Mouse (Mus musculus) limb, embryonic 15.5 days (tissue): Measurements from ENCODE around the gene Elfn2. TPM values are rescaled to one million over a fixed set of nuclear protein-coding genes. Genes with fewer than 3 reads are reported as not detected.

Experiments used
- ATAC-seq: fragments of 200-750 bp; cut with Nextera tagmentation; 2 replicates; pipeline ENCODE4 v1.8.0; 2017; ENCODE audit warnings: low read depth, moderate TSS enrichment; ENCODE audit not compliant: insufficient number of reproducible peaks, low FRiP score, low TSS enrichment
- H3K27ac ChIP-seq: fragments of 300-500 bp; sonication (generic); 2 replicates; pipeline ENCODE4 v1.5.1; 2015; ENCODE audit warnings: moderate library complexity, mild to moderate bottlenecking, inconsistent platforms
- H3K27me3 ChIP-seq: fragments of 300-500 bp; sonication (generic); 2 replicates; pipeline ENCODE4 v1.6.1; 2015; ENCODE audit warnings: inconsistent platforms
- H3K36me3 ChIP-seq: fragments of 300-500 bp; sonication (generic); 2 replicates; pipeline ENCODE4 v1.6.1; 2015; ENCODE audit warnings: inconsistent platforms
- H3K4me1 ChIP-seq: fragments of 300-500 bp; sonication (generic); 2 replicates; pipeline ENCODE4 v1.6.1; 2015; ENCODE audit warnings: inconsistent platforms
- H3K4me2 ChIP-seq: fragments of 300-500 bp; sonication (generic); 2 replicates; pipeline ENCODE4 v1.6.1; 2015; ENCODE audit warnings: mild to moderate bottlenecking, inconsistent platforms
- H3K4me3 ChIP-seq: fragments of 300-500 bp; sonication (generic); 2 replicates; pipeline ENCODE4 v1.5.1; 2015; ENCODE audit warnings: mild to moderate bottlenecking, inconsistent platforms
- H3K9ac ChIP-seq: fragments of 300-500 bp; sonication (generic); 2 replicates; pipeline ENCODE4 v1.6.1; 2015; ENCODE audit warnings: inconsistent platforms
- H3K9me3 ChIP-seq: fragments of 300-500 bp; sonication (generic); 2 replicates; pipeline ENCODE4 v1.6.1; 2016; ENCODE audit warnings: inconsistent platforms
- WGBS: fragments of 180-500 bp; shearing (Covaris S2); methylation state at CpG from one replicate; pipeline ENCODE4 v1.1.7; 2015; 5-methylcytosine and 5-hydroxymethylcytosine counted together
- polyA plus RNA-seq: library from polyadenylated mRNA; unstranded; fragments of >200 nt; fragmentation: Nextera tagmentation; extraction: Ambion mirVana; gene quantifications from 2 replicates; pipeline ENCODE4 v1.2.1, GENCODE M21; 2015

Elfn2 gene
- 0.05 and 0.22 TPM in 2 replicates for polyA plus RNA-seq

DNA sequence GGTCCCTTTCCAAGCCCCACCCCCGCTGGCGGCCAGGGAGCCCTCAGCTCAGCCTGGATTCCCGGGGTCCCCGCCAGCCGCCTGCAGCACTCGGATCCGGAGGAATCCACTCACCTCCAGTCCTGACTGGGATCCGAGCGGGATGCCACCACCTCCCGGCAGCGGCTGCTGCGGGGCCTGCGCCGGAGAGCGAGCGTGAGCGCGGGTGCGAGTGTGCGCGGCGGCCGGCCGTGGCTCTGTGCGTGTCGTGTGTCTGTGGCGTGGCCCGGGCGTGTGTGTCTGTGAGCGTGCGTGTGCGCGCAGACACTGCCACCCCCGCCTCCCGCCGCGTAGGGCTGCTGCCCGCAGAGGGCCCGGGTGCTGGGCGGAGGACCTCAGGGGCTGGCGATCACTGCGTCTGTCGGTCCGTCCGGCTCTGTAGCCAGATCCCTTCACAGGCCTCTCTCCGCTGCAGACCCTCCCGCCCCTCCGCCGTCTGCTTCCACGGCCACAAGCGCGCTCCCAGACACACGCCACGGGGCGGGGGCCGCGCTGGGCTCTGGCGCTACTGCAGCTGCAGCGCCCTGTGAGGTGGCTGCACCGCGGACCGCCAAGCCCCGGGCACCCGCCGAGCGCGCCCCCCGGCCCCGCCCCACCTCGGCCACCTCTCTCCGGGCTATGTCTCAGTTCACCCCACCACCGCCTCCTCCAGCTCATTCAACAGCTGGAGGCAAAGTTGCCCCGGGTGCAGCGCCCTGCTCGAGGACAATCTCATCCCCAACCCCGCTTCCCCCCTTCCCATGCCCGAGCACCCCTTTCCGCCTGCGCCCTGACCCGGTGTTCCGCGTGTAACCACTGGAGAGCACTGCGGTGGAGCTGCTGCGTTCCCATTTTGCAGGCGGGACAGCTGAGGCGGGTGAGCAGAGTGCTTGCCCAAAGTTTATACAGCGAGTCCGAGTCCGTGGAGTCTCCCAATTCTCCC, at the start of gene Elfn2:
Gene Elfn2, minus strand, starts transcription at position 482 of the 961 bp plus-strand sequence.
- H3K9me3 ChIP-seq, result no peaks in the 10 kb centered on the region
- ATAC-seq, result no peak
- no peaks in the 10 kb centered on the region for H3K36me3 ChIP-seq
- H3K27me3 ChIP-seq, result peaks cover 93% of the 10 kb centered on the region
- no peak within 1 kb of the TSS for H3K27ac ChIP-seq
- H3K4me2 ChIP-seq, result peak within 1 kb of the TSS; percentile 83
- H3K4me1 ChIP-seq, result peaks cover 23% of the 10 kb centered on the region
- H3K4me3 ChIP-seq, result peak within 1 kb of the TSS; percentile 43
- no peak within 1 kb of the TSS for H3K9ac ChIP-seq
- WGBS, result 2% methylated on average over 84 of the region's 89 CpGs

- H3K27ac ChIP-seq, result no peak overlapping the region
- WGBS, result 64% methylated on average over 5 of the region's 5 CpGs
- H3K36me3 ChIP-seq, result no peaks in the 10 kb centered on the region
- H3K4me1 ChIP-seq, result no peaks in the 10 kb centered on the region
- H3K9me3 ChIP-seq, result no peaks in the 10 kb centered on the region
- peaks cover 7% of the 10 kb centered on the region; the same call in 1 of the 2 replicates for H3K27me3 ChIP-seq
- H3K9ac ChIP-seq, result no peak overlapping the region
- no peak overlapping the region for H3K4me2 ChIP-seq
- H3K4me3 ChIP-seq, result no peak overlapping the region
- no peak for ATAC-seq
These were observed 45.1 kb upstream of the Elfn2 start for GRCm38 (mm10) chr15:78763704-78764103.

DNA sequence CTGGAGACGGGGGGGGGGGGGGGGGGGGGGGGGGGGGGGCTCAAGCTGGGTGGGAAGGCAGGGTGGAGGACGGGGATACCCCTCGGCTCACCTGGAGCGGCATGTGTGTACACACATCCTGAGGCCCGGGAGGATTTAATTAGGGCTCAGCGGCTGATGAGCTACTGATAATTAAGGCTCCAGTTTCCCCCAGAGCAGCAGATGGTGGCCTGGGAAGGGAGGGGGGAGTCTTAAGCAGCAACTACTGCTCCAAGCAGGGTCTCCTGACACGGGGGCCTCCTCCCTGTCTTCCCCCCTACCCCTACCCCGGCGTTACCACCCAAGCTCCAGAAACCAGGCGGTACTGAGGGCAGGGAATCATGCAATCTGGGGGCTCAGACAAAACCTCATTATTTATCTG, 44.6 kb upstream of the Elfn2 start:
- H3K4me3 ChIP-seq, result no peak overlapping the region
- no peak overlapping the region for H3K9ac ChIP-seq
- no peak for ATAC-seq
- H3K27me3 ChIP-seq, result peaks cover 7% of the 10 kb centered on the region; the same call in 1 of the 2 replicates
- H3K4me1 ChIP-seq, result no peaks in the 10 kb centered on the region
- no peak overlapping the region for H3K27ac ChIP-seq
- no peak overlapping the region for H3K4me2 ChIP-seq
- 25% methylated on average over 9 of the region's 10 CpGs for WGBS
- no peaks in the 10 kb centered on the region for H3K9me3 ChIP-seq
- no peaks in the 10 kb centered on the region for H3K36me3 ChIP-seq

GRCm38 (mm10) chr15:78761112-78761511, 42.5 kb upstream of the Elfn2 start:
- Histone ChIP-seq H3K4me1 (no peaks in the 10 kb centered on the region), H3K4me2 (no peak overlapping the region), H3K9ac (no peak overlapping the region), H3K4me3 (no peak overlapping the region), H3K27me3 (peaks cover 9% of the 10 kb centered on the region; the same call in 1 of the 2 replicates), H3K36me3 (no peaks in the 10 kb centered on the region), H3K27ac (no peak overlapping the region), H3K9me3 (no peaks in the 10 kb centered on the region)
- WGBS, result 76% methylated on average over 13 of the region's 13 CpGs
- no peak for ATAC-seq

GRCm38 (mm10) chr15:78758132-78758531, 39.6 kb upstream of the Elfn2 start:
- no peaks in the 10 kb centered on the region for H3K4me1 ChIP-seq
- H3K36me3 ChIP-seq, result no peaks in the 10 kb centered on the region
- H3K4me2 ChIP-seq, result no peak overlapping the region
- no peak overlapping the region for H3K4me3 ChIP-seq
- no peak overlapping the region for H3K27ac ChIP-seq
- peaks cover 9% of the 10 kb centered on the region for H3K27me3 ChIP-seq
- ATAC-seq, result no peak
- no peak overlapping the region for H3K9ac ChIP-seq
- H3K9me3 ChIP-seq, result no peaks in the 10 kb centered on the region
- 88% methylated on average over 6 of the region's 6 CpGs for WGBS

DNA sequence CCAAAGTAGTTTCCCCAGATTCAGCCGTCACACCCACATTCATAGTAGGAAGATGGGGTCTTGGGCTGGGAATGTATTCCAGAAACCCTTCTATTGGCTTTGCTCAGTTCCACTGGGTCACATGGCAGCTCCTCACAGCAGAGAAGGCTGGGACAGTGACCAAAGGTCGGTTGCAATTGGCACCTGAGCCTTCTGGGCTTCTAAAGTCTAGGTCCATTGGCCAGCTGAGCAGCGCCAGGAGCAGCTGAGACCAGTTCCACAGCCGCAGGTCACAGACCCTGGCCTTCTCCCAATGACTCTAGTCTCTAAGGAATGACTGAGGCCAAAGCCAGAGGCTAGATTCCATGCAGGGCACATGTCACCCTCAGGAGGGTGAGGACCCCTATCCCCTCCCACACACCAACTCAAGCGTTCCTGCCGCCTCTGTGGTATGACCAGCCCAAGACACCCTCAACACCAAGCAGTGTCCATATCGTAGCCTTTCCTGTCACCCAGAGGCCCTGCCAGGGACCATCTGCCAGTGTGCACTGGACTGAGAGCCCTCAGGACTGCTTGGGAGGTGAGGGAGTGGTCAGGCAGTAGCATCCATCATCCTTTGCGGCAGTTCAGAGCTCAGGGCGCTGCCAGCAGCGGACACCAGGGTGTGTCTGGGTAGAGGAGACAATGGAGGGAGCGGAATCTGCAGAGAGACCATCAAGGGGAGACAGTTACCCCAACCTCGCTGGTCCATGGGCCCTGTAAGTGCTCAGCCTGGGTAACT, 37.6 kb upstream of the Elfn2 start:
- Histone ChIP-seq H3K9ac (no peak overlapping the region), H3K9me3 (no peaks in the 10 kb centered on the region), H3K4me2 (no peak overlapping the region), H3K4me1 (no peaks in the 10 kb centered on the region), H3K4me3 (no peak overlapping the region), H3K27me3 (peaks cover 9% of the 10 kb centered on the region), H3K36me3 (no peaks in the 10 kb centered on the region), H3K27ac (no peak overlapping the region)
- ATAC-seq, result no peak
- WGBS, result 75% methylated on average over 12 of the region's 12 CpGs

- peaks cover 9% of the 10 kb centered on the region for H3K27me3 ChIP-seq
- H3K9ac ChIP-seq, result no peak overlapping the region
- H3K4me2 ChIP-seq, result no peak overlapping the region
- H3K4me3 ChIP-seq, result no peak overlapping the region
- H3K4me1 ChIP-seq, result no peaks in the 10 kb centered on the region
- 54% methylated on average over 3 of the region's 3 CpGs for WGBS
- H3K9me3 ChIP-seq, result no peaks in the 10 kb centered on the region
- H3K36me3 ChIP-seq, result no peaks in the 10 kb centered on the region
- ATAC-seq, result no peak
- no peak overlapping the region for H3K27ac ChIP-seq
These were observed 36.7 kb upstream of the Elfn2 start for GRCm38 (mm10) chr15:78755226-78755625.

DNA sequence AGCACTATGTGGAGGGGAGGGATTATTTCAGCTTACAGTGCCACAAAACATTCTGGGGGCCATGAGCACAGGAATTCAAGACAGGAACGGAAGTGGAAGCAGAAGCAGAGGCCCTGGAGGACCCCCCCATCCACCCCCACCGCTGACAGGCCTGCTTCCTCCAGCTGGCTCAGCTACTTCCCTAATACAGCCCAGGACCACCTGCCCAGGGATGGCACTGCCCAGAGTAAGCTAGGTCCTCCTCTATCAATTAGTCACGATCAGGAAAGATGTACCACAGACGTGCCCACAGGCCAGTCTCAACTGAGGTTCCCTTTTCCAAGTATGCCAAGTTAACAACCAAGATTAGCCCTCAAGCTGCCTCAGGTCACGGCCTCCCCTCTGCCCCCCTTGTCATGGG, 35.6 kb upstream of the Elfn2 start:
- H3K4me3 ChIP-seq, result no peak overlapping the region
- no peak for ATAC-seq
- H3K9me3 ChIP-seq, result no peaks in the 10 kb centered on the region
- no peak overlapping the region for H3K9ac ChIP-seq
- H3K4me2 ChIP-seq, result no peak overlapping the region
- peaks cover 5% of the 10 kb centered on the region for H3K27me3 ChIP-seq
- no peaks in the 10 kb centered on the region for H3K36me3 ChIP-seq
- 73% methylated on average over 5 of the region's 5 CpGs for WGBS
- H3K4me1 ChIP-seq, result no peaks in the 10 kb centered on the region
- H3K27ac ChIP-seq, result no peak overlapping the region

DNA sequence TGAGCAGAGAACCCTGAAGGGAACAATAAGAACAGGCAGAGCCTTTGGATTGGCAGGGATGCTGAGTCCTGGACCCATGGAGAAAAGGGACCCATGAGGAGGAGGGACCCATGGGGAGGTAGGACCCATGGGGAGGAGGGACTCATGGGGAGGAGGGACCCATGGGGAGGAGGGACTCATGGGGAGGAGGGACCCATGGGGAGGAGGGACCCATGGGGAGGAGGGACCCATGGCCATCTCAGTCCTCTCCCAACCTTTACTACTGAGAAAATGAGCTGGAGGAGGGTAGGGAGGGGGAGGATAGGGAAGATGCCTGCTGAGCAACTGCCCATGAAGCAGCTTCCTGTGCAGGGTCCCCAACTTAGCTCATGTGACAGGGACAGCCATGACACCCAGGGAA, 34.4 kb upstream of the Elfn2 start:
- no peak for ATAC-seq
- H3K36me3 ChIP-seq, result no peaks in the 10 kb centered on the region
- no peak overlapping the region for H3K27ac ChIP-seq
- H3K27me3 ChIP-seq, result peaks cover 3% of the 10 kb centered on the region; the same call in 1 of the 2 replicates
- no peaks in the 10 kb centered on the region for H3K4me1 ChIP-seq
- H3K9me3 ChIP-seq, result no peaks in the 10 kb centered on the region
- no peak overlapping the region for H3K9ac ChIP-seq
- H3K4me2 ChIP-seq, result no peak overlapping the region
- H3K4me3 ChIP-seq, result no peak overlapping the region

- H3K9me3 ChIP-seq, result no peaks in the 10 kb centered on the region
- no peak overlapping the region for H3K4me2 ChIP-seq
- no peaks in the 10 kb centered on the region; the same call in 1 of the 2 replicates for H3K27me3 ChIP-seq
- H3K36me3 ChIP-seq, result no peaks in the 10 kb centered on the region
- no peak overlapping the region for H3K4me3 ChIP-seq
- 50% methylated on average over 6 of the region's 6 CpGs for WGBS
- no peak overlapping the region for H3K9ac ChIP-seq
- H3K4me1 ChIP-seq, result no peaks in the 10 kb centered on the region
- no peak overlapping the region for H3K27ac ChIP-seq
- no peak for ATAC-seq
These were observed 32.2 kb upstream of the Elfn2 start for GRCm38 (mm10) chr15:78750608-78751350.

DNA sequence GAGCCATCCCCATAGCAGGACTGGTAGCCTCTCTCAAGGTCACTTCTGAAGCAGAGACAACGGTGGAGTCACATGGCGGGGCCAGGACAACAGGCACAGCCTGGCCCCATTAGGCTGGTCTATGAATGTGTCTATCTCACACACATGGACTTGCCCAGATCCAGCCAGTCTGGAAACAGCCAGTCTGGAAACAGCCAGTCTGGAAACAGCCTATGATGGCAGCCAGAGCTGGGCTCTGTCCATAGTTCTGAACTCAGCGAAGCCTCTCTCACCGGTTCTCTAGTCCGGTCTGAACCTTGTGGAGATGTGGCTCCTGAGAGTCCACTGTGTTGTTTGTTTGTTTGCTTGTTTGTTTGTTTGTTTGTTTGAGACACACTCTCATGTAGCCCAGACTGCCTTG, 31.3 kb upstream of the Elfn2 start:
- no peak overlapping the region for H3K4me2 ChIP-seq
- H3K4me3 ChIP-seq, result no peak overlapping the region
- ATAC-seq, result no peak
- no peaks in the 10 kb centered on the region for H3K27me3 ChIP-seq
- H3K9ac ChIP-seq, result no peak overlapping the region
- H3K27ac ChIP-seq, result no peak overlapping the region
- H3K9me3 ChIP-seq, result no peaks in the 10 kb centered on the region
- 45% methylated on average over 5 of the region's 5 CpGs for WGBS
- no peaks in the 10 kb centered on the region for H3K36me3 ChIP-seq
- H3K4me1 ChIP-seq, result no peaks in the 10 kb centered on the region
